Mouse (Mus musculus) left cerebral cortex, postnatal 36 days (tissue): ENCODE measurements at regions not wholly inside any gene's neighbourhood (a gene's known extent, or its start where the extent isn't known, plus 50 kb on each side); places are given as distances from the start of the nearest gene placed in this dataset.

Experiments used
- DNase-seq, 2 experiments: peaks; one replicate each; pipeline ENCODE4 v3.0.0; 2021 to 2022; ENCODE audit warnings: low spot score in 2 of 2, mixed read lengths in 1 of 2
- intact Hi-C: fragments of 180-260 bp; cut with DNase I; formaldehyde crosslinking; loops from one replicate; pipeline ENCODE4 v1.15.1; 2025

DNA sequence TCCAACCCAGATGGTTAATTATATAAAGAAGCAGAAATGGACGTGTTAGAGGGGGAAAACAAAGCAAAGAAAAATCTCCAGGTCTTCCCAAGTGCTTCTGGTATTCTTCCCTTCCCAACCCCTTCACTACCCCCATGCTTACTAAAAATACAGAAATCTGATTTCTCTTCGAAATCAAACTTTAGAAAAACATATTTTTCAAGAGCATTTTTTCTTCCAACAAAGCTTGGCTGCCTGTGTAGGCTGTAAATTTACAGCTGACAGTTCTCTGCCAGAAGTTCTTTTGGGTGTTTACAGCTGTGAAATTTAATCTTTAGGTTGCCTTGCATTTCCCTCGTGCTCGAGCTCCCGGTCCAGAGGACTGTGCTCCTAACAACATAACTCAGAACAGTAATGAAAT is 234.9 kb upstream of the Akirin2 start:
- intact Hi-C loops: no loop called here
- DNase-seq: peak in 1 of 2 experiments; percentile 39

DNA sequence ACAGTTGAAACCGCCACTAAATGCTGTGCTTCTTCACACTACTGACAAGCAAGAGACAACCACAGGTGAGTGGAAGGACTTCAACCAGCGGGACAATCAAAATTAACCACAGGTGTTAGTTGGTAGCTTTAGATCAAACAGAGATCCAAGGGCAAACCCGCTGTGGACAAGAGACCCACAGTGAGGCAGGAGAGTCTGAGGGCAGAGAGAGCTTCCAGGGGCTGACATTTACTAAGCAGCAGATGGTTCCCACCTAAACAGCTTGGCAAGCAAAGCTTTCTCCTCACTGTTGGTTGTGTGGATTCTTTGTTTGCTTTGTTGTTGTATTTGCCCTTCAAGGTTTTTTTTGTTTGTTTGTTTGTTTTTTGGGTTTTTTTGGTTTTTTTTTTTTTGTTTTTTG is 227.9 kb upstream of the Akirin2 start:
- DNase-seq: no peak
- intact Hi-C loops: no loop called here

DNA sequence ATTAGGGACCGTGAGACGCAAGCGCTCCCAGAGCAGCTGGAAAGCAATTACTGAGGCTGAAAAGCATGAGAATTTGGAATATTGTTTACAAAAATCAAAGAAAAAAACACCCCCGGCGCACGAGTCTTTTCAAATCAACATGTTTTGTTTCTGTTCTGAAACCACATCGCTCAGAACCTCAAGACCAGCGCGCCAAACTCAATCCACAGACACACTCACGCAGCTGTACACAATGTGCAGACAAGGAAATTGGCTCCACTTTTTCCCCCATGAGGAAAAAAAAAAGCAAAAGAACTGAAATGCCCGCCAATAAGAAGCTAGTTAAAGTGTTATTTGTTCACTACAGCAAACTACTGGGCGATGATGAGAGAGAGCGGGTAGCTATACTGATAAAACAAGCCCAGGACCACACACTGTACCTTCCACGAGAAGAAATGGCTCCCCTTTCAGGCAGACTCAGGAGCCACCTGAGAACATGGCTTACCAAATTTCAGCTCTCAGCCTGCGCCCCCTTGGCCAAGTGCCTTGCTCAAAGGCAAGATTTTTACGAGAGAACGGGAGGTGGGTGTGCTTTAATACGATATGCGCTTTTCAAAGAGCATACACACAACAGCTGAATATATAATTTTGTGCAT is 222.5 kb upstream of the Akirin2 start:
- DNase-seq: no peak

DNA sequence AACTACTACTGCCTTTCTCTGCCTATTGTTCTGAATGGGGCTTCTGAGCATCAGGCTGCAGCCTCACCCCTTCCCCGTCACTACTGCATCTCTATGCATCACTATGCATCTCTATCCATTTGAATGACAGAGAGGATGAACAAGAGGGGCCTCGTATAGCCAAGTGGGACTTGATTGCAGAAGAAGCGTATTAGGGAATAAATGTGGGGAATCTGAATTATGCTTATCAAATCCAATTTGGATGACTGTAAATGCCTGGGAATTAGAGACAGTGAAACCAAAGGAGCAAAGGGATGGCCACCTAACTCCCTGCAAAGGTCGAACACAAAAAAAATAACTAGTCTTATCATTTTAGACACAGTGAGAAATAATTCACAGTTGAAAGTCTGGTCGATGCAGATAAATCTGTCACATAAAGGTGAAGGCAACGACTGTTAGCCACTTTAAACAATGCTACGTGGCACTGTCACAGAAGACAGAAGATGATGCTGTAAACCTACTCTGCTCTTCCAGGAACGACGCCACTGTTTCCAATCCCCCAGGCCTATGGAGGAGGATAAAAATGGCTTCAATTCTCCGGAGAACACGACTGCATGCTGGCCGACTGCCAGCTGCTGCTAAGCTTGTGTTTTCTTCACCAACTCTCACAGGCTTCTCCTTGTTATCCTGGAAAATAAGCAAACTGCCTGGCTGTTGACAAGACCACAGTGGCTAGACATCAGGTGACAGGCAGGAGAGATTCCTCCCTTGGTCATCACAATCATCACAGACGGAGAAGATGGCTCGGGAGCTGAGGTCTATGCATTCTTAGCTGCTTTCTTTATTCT is 213.6 kb upstream of the Akirin2 start:
- peak; percentile 47 to 50 for DNase-seq
- intact Hi-C loops: no loop called here

More for the DNA sequence above, 222.5 kb upstream of the Akirin2 start:
- intact Hi-C loops: no loop called here

DNA sequence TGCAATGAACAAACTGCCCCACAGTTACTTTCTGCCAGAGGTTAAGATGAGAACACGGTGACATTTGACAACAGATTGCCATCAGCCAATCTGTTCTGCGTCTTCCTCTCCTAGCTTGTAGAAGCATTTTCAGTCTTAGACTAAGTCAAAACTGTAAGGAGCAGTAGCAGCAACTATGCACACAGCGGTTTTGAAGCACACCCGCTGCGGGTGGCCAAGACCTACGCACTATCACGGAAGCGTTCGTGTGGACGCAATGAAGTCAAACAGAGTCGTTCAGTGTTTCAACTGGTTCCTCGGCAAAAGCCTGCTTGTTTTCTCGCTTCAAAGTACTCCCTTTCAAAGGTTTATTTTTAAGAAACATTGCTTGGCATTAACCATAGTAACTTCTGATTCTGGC is 212.9 kb upstream of the Akirin2 start:
- intact Hi-C loops: no loop called here
- DNase-seq: no peak

DNA sequence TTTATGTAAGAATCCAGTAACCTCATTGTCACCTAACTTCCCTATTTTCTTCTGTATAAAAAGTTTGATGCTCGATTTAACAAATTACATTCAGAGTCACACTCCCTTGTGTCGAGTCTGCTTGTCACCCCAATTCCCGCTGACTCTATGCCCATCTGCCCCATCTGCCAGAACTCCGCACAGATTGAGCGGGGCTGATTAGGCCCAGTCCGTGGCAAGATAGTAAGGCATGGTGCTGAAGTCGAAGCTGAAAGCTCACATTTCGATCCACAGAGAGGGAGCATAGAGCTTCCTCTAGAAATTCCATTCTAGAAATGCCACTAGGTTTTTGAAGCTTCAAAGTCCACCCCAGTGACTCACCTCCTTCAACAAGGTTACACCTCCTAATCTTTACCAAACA is 210.7 kb upstream of the Akirin2 start:
- DNase-seq: no peak
- intact Hi-C loops: no loop called here

DNA sequence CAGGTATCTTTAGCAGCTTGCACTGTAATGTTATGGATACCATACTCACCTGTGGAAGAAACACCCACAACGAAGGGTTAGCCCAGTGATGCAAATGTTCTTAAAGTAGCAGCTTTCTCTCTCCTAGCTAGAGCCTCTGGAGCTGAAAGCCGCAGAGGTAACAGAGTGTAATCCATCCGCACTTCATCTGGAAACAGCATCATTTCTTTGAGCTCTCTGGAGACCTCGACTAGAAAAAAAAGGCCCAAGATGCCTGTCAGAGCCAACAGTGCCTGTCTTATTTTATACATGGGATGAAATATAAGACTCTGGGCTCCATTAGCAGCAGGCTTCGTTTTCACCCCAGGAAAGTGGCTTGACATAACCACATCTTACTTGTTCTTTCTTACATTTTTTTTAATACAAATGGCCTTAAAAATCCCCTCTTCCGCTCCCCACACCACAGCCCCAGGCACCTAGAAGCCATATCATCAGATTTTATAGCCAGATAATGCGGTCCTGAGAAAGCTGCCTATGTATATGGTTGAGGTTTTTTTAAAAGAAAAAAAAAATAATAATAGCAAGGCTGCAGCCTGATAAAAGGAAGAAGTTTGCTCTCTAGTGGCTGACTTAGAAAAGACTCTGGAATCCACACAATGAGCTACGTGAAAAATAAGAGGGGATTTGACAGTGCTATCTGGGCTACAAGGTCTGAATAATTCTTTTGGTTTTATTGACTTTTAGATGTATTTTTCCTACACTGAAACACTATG is 179.3 kb upstream of the Akirin2 start:
- intact Hi-C loops: loop anchor here (2.0 to 5.0 kb wide), 2 partner anchors 444 to 975 kb away; no protein-coding TSS in a partner anchor
- peak in 1 of 2 experiments; percentile 10 for DNase-seq

DNA sequence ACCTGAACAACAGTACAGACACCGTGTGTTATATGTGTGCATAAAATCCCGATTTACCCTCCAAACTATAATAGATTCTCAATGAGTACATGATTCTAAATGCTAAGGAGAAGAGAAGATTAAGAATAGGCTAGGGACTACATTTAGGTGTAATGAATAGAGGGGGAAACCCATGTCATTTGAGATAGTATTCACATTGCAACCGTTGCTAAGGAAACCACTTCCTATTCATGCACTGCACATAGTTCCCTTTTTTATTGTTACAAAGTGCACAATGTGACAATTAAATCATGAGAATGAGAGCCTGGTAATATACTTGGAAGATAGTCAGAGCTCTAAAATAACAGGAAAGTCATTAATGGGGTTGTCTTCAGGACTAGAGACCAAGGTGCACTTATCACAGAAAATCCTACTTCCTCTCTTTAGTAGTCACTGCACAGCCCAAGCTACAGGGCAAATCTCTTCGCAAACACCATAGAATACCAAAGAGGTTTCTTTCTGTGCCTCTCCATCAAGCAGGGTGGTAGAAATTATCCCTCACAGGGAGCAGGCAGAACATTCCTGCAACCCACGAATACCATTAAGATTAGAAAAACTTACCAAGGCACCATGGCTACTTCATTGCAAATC is 164.3 kb upstream of the Akirin2 start:
- intact Hi-C loops: no loop called here
- no peak for DNase-seq

DNA sequence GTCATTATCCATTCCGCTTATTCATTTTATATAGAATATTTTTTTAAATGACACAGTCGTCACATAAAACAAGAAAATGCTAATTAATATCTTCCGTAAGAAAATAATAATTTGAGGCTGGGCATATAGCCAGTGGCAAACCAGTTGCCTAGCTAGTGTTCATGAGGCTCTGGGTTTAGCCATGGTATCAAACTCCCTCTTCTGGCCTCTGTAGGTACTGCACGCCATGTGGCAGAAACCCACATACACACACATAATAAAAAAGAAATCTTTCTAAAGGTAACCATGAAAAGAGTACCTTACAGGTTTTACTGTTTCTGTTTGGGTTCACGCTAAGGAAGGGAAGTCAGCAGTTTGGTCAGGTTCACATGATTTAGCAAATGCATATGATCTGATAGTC is 159.2 kb upstream of the Akirin2 start:
- intact Hi-C loops: no loop called here

DNA sequence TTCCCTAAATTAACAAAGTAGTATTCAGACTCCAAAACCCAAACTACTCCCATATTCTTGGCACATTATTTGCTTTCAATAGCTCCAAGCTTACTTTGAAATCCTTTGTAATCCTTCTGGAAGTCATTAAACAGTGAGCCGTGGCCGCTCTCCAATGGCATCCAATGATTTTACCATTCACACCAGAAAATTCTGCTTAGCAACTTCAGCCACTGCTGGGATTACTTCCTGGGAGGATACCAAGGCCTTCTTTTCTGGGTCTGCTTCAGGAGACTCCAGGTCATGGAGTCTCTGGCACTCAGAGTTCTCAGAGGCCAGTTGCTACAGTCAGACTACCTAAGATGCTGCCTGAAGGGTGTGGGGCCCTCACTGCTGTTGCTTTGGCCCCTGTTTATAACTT is 147.7 kb upstream of the Akirin2 start:
- intact Hi-C loops: no loop called here
- DNase-seq: no peak

More for the DNA sequence above, 159.2 kb upstream of the Akirin2 start:
- DNase-seq: no peak

DNA sequence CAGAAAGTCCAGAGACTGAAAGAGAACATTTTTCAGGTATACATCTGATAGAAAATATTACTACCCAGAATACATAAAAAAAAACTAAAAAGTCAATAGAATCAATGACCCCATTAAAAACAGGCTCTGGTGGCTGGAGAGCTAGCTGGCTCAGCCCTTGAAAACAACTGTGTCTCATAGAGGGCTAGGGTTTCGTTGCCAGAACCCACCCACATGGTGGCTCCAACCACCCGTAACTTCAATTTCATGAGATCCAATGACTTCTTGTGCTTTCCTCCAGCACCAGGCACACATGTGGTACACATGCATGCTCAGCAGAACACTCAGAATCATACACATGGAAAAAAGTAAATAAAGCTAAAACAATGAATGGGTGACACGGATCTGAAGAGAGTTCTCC is 143.6 kb upstream of the Akirin2 start:
- intact Hi-C loops: no loop called here
- no peak for DNase-seq

DNA sequence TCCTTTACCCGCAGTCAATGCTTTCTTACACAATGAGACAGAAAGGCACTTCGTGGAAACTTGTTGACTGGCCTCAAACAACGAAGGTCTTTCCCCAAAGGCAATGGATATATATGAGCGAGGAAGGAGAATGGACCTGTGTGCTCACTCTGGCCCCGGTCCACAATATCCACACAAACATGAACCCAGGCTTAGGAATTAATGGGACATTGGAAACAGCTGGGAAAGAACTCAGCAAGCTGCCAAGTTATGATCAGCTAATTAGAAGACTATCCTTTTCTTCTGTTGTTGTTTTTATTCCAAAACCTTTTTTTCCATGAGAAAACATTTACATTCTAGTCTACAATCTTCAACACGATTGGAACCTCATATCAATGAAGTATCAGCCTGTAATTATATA is 129.8 kb upstream of the Akirin2 start:
- intact Hi-C loops: no loop called here
- DNase-seq: no peak

DNA sequence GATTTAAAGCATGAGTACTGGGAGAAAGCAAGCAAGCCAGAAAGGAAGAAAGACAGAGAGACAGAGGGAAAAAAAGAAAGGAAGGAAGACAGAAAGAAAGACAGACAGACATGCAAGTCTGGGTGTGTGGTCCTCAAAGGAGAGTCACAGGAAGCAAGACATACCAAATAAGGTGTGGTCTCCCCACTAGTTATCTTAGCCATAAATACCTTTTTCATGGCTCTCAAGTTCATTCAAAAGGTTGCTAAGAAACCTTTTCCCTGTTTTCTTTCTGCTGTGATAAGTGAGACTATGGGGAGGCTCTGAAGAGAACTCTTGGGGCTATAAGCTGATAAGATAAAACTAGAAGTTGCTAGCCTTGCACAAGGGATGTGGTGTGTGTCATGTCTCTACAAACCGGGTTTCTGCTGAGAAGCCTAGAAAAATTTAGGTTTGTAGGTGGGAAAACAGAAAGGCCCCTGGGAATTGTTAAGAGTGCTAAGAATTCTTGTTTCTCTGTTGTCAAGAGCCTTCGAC is 126.5 kb upstream of the Akirin2 start:
- intact Hi-C loops: no loop called here
- DNase-seq: no peak

DNA sequence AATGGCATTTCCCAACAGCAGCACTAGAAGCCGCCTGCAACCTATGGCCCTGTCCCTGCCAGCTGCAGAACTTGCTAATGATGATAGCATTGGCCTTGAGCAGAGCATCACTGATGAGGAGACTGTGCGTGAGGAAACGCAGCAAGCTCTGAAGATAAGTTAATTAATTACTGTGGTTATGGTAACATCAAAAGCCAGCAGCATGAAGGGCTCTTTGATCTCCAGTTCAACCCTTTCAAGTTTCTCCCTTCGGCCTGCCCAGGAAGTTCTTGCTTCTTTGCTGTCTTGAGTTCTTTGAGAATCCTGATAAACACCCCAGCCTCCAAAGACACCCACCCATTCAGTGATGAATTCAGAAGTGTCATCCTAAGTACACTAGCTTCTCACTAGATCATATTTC is 121.7 kb upstream of the Akirin2 start:
- intact Hi-C loops: no loop called here
- DNase-seq: no peak

DNA sequence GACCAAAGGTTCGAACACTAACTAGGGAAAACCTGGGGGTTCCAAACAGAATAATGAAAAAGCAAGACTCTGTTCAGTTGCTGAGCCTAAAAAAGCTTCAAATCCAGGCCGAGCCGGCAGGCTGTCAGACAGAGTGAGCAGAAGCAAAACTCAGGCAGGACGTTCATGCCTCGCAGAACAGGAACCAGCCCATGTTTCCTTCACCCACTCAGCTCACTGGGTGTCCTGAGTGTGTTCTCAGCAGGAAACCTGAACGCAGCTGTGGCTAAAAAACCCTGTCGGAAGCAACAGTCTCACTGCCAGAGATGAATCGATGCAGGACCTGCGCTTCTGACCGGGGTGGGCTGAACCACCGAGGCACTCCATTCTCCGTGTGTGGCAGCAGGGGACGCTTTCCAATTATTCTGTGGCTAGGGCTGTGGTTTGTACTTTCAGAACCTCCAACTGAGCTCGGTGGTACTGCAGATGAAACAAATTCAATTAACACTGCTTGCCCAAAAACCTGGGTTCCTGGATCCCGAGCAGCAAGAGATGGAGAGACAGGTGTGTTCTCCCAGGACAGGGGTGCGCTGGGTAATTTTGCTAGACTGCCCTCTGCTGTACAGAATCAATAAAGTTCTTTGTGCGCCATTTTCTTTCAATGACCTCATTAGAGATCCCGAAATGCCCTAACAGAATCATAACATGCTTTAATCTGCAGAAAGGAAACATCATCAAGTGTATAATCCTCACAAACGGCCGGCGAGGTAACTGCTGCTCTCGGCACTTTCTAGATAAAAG is 121.1 kb upstream of the Akirin2 start:
- intact Hi-C loops: no loop called here
- peak; percentile 10 to 12 for DNase-seq

DNA sequence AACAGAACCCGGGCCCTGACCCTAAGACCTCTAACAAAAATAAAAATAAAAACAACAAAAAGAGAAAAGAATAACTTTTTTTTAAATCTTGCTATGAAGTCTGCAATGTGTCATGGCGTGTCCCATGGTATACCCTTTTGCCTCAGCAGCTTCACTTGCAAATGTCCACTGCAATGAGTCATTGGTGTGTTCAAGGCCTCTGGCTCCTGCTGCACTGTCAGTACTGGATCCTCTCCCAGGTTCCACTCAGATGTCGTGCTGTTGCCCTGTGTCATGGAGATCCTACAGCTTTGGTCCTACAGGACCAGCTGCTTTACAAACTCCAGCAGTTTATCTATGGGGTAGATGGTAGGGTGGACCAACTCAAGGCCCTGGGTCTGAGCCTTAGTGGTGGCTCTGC is 113.4 kb upstream of the Akirin2 start:
- DNase-seq: no peak
- intact Hi-C loops: no loop called here

DNA sequence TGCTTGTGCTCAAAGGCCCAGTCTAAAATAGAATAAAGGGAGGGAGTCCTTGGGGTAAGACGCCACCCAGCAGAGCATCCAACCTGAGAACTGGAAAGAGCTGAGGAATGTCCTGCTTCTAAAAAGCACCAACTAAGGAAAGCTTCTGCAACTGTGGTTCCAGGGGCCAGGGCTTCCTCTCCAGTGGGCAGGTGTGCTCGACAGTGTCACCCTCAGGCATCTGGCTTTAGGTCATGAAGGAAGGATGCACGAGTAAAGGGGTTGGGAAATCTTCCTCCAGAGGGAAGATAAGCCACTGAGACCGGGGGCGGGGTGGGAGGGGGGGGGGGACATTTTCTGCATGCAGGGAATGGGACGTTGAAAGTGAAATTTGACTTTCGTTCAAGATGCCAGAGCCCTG is 101.2 kb upstream of the Akirin2 start:
- intact Hi-C loops: no loop called here
- no peak for DNase-seq

DNA sequence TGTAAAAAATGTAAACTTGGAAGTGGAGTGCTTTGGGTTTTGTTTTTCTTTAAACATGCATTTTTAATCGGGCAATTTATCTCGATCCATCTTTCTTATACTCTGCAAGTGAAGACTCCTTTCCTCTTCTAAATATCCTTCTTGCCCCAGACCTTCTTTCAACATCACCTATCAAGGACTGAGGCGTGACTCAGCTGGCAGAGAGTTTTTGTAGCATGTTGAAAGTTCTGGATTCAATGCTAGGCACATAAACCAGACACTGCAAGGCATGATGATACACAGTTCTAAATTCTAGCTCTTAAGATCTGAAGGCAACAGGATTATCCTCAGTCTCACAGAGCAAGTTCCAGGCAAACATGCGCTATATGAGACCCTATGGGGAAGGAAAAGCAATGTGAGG is 88.1 kb upstream of the Akirin2 start:
- intact Hi-C loops: no loop called here
- DNase-seq: no peak

DNA sequence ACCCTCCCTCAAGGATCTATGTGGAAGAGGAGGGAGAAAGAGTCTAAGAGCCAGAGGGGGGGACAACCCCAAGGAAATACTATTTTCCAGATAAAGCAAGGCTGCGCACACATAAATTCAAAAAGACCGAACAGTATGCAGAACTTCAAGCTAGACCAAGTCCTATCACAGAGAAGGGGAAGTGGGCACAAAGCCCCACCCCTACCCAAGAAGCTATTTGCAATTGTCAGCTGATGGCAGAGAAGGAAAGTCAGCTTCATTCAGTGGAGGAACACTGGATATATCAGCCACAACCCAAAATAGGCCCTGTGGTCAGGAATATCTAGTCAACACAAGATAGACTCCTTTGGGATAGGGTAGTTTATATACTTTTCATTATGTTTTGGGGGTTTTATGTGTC is 84.9 kb upstream of the Akirin2 start:
- DNase-seq: no peak
- intact Hi-C loops: no loop called here
